In the genomic region with DNA sequence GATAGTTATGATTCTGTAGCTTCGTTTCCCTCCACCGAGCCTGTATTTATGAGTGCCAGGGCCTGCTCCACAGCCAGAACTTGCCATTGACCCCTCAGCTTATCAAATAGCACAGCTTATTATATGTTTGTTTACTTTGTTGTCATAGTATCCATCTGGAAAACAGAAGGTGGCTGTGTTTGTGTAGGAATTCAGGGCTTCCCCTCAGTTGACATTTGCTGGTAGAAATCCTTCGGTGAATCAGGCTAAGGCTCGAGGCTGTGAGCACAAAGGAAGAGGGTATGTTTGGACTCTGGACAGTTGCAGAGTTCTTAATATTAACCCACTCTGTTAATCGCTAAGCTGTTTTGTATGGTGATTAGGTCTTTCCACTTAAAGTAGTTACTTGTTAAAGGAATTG, we compare ENCODE assay signal across 11 mouse cellular contexts. TPM values are rescaled to one million over a fixed set of nuclear protein-coding genes. Genes with fewer than 3 reads are reported as not detected.
DNase-seq lines count a peak whose midpoint lies in the region; ATAC-seq and TF ChIP-seq lines count a peak whose summit lies in the region.
"Had no signal": no experiment of that assay in that cellular context is flagged by ENCODE, and none has a peak within 500 bp of the region (broad histone marks: within the 10 kb centered on the region; RNA-seq: fewer than 3 reads in every experiment).

No protein-coding gene starts in this region.

- H3K27me3 ChIP-seq in lung, postnatal 0 days (replicated peaks; ENCODE audit: insufficient read depth, low read length), result no peaks in the 10 kb centered on the region
- no peaks in the 10 kb centered on the region for H3K27me3 ChIP-seq in intestine, embryonic 14.5 days (replicated peaks; ENCODE audit: control insufficient read depth, insufficient read depth, low read length)
- H3K27me3 ChIP-seq: embryonic facial prominence, embryonic 13.5 days; limb, embryonic 13.5 days had no signal

- H3K9ac ChIP-seq in lung, postnatal 0 days (replicated peaks; ENCODE audit: low read depth), result no peak overlapping the region
- no peak overlapping the region for H3K9ac ChIP-seq in intestine, embryonic 14.5 days (ENCODE audit: low read length)
- H3K9ac ChIP-seq: embryonic facial prominence, embryonic 13.5 days; limb, embryonic 13.5 days had no signal

- no peak overlapping the region for H3K4me3 ChIP-seq in lung, postnatal 0 days (ENCODE audit: low read depth, low read length)
- no peak overlapping the region for H3K4me3 ChIP-seq in intestine, embryonic 14.5 days (ENCODE audit: low read depth, low read length)
- H3K4me3 ChIP-seq: embryonic facial prominence, embryonic 13.5 days; limb, embryonic 13.5 days had no signal

- no peak overlapping the region for H3K4me2 ChIP-seq in lung, postnatal 0 days (replicated peaks; ENCODE audit: low read depth, low read length)
- H3K4me2 ChIP-seq in intestine, embryonic 14.5 days (ENCODE audit: low read length), result no peak overlapping the region
- H3K4me2 ChIP-seq: embryonic facial prominence, embryonic 13.5 days; limb, embryonic 13.5 days had no signal

- no peaks in the 10 kb centered on the region for H3K36me3 ChIP-seq in lung, postnatal 0 days (ENCODE audit: insufficient read depth, low read length)
- no peaks in the 10 kb centered on the region for H3K36me3 ChIP-seq in intestine, embryonic 14.5 days (ENCODE audit: control insufficient read depth, insufficient read depth, low read length)
- H3K36me3 ChIP-seq: embryonic facial prominence, embryonic 13.5 days; limb, embryonic 13.5 days had no signal

- TF ChIP-seq EP300 in lung, postnatal 0 days (IDR thresholded peaks at IDR 0.05), result no peak

- ATAC-seq in lung, postnatal 0 days, result peak; percentile 49
- peak; percentile 28; the same call in 1 of the 2 replicates for ATAC-seq in intestine, embryonic 14.5 days (replicated peaks; ENCODE audit: low FRiP score, low TSS enrichment, low read depth)
- ATAC-seq in megakaryocyte, adult 5-6 weeks (ENCODE audit: poor library complexity, severe bottlenecking), result no peak
- ATAC-seq: forebrain, embryonic 16.5 days had no signal

- DNase-seq in lung, postnatal 0 days (ENCODE audit: low spot score), result peak; percentile 55
- DNase-seq in lung, postnatal 10 days, result no peak
- DNase-seq in intestine, embryonic 14.5 days (ENCODE audit: low spot score), result no peak
- peak; percentile 24 for DNase-seq in kidney, postnatal 10 days
- DNase-seq in spleen, adult 12 weeks (ENCODE audit: low spot score), result no peak
- DNase-seq in thymus, postnatal 4 days, result no peak
- DNase-seq: cerebellum, adult 9-10 months had no signal

- 32% methylated on average over 5 of the region's 5 CpGs for WGBS in lung, postnatal 0 days
- WGBS in intestine, embryonic 14.5 days, result 34% methylated on average over 5 of the region's 5 CpGs

- TF ChIP-seq CTCF in lung, postnatal 0 days (IDR thresholded peaks at IDR 0.05), result no peak

- H3K27ac ChIP-seq in lung, postnatal 0 days (ENCODE audit: low read length), result no peak overlapping the region
- H3K27ac ChIP-seq in intestine, embryonic 14.5 days (ENCODE audit: low read depth), result peak overlapping the region; percentile 24
- H3K27ac ChIP-seq: embryonic facial prominence, embryonic 13.5 days; limb, embryonic 13.5 days had no signal

- no peaks in the 10 kb centered on the region for H3K9me3 ChIP-seq in lung, postnatal 0 days (ENCODE audit: low read length)
- no peaks in the 10 kb centered on the region for H3K9me3 ChIP-seq in intestine, embryonic 14.5 days (ENCODE audit: control insufficient read depth, low read length)
- H3K9me3 ChIP-seq: embryonic facial prominence, embryonic 13.5 days; limb, embryonic 13.5 days had no signal

- peaks cover 3% of the 10 kb centered on the region; the same call in 1 of the 2 replicates for H3K4me1 ChIP-seq in lung, postnatal 0 days (ENCODE audit: insufficient read depth, low read depth, low read length)
- H3K4me1 ChIP-seq in intestine, embryonic 14.5 days (replicated peaks; ENCODE audit: control insufficient read depth, insufficient read depth, low read length), result peaks cover 23% of the 10 kb centered on the region; the same call in 1 of the 2 replicates

RNA-seq across cellular contexts. Expression of a gene that starts 43.3 kb away (rescaled TPM):
- 52.9 and 58.5 TPM in 2 replicates for polyA plus RNA-seq in lung, postnatal 0 days (2015; fragmentation: Nextera tagmentation; extraction: Ambion mirVana)
- polyA plus RNA-seq in intestine, embryonic 14.5 days (2014; fragmentation: Nextera tagmentation; extraction: Ambion mirVana), result 51.0 and 51.5 TPM in 2 replicates
- 114 TPM in 2 replicates for total RNA-seq in megakaryocyte, adult 5-6 weeks (2015)
- 266 and 324 TPM in 2 replicates for total RNA-seq in megakaryocyte, adult 5-6 weeks (2017)

Comparison
In these comparisons a context has a peak if more than half of its experiments do, and no peak if none do; other contexts are left out.
1. DNase-seq: peak in lung, postnatal 0 days (single experiment) and kidney, postnatal 10 days (single experiment); none in lung, postnatal 10 days (single experiment), intestine, embryonic 14.5 days (single experiment), spleen, adult 12 weeks (single experiment) and thymus, postnatal 4 days (single experiment).